Mouse (Mus musculus) retina, postnatal 7 days (tissue): ENCODE results near the gene Acvr1.
A peak's percentile ranks its signal among the peaks of the same experiment; 100 is the strongest.

Experiments
- DNase-seq: peaks from one replicate; pipeline ENCODE4 v3.0.0-alpha.2; 2012; ENCODE audit warnings: low read depth, low spot score

Gene Acvr1

GRCm38 (mm10) chr2:58567066-58567810, at the start of gene Acvr1, which contains the start of gene Upp2:
Acvr1 (minus strand) TSS chr2:58567157.
Upp2 (plus strand) TSS chr2:58567298.
- peak; percentile 79 for DNase-seq

- DNase-seq = no peak
These were observed 48.8 kb upstream of the Acvr1 start for GRCm38 (mm10) chr2:58615766-58616165.

GRCm38 (mm10) chr2:58614851-58615250, 47.9 kb upstream of the Acvr1 start:
- no peak for DNase-seq

- no peak for DNase-seq
These were observed 46.8 kb upstream of the Acvr1 start for GRCm38 (mm10) chr2:58613720-58614119.

GRCm38 (mm10) chr2:58604791-58605190, 37.8 kb upstream of the Acvr1 start:
- no peak for DNase-seq

GRCm38 (mm10) chr2:58603379-58603778, 36.4 kb upstream of the Acvr1 start:
- DNase-seq = no peak

GRCm38 (mm10) chr2:58601382-58601781, 34.4 kb upstream of the Acvr1 start:
- DNase-seq = no peak

- no peak for DNase-seq
These were observed 32.7 kb upstream of the Acvr1 start for GRCm38 (mm10) chr2:58599639-58600038.

GRCm38 (mm10) chr2:58597556-58597955, 30.6 kb upstream of the Acvr1 start:
- no peak for DNase-seq

- no peak for DNase-seq
These were observed 29.9 kb upstream of the Acvr1 start for GRCm38 (mm10) chr2:58596774-58597342.

- no peak for DNase-seq
These were observed 28.4 kb upstream of the Acvr1 start for GRCm38 (mm10) chr2:58595350-58595749.

GRCm38 (mm10) chr2:58590055-58590454, 23.1 kb upstream of the Acvr1 start:
- no peak for DNase-seq

GRCm38 (mm10) chr2:58589637-58590036, 22.7 kb upstream of the Acvr1 start:
- no peak for DNase-seq

- DNase-seq = no peak
These were observed 19.4 kb upstream of the Acvr1 start for GRCm38 (mm10) chr2:58586311-58586710.

- no peak for DNase-seq
These were observed 7.2 kb upstream of the Acvr1 start for GRCm38 (mm10) chr2:58574167-58574566.

GRCm38 (mm10) chr2:58568841-58569645, 2.1 kb upstream of the Acvr1 start:
- DNase-seq = no peak

GRCm38 (mm10) chr2:58567866-58568719, 1.1 kb upstream of the Acvr1 start:
- DNase-seq = no peak

GRCm38 (mm10) chr2:58566410-58567065, 419 bp downstream of the Acvr1 start:
- peak; percentile 42 for DNase-seq

- DNase-seq = no peak
These were observed 928 bp downstream of the Acvr1 start for GRCm38 (mm10) chr2:58566049-58566409.

GRCm38 (mm10) chr2:58565267-58565666, 1.7 kb downstream of the Acvr1 start:
- no peak for DNase-seq

- DNase-seq = no peak
These were observed 4.8 kb downstream of the Acvr1 start for GRCm38 (mm10) chr2:58562137-58562536.
